Mouse (Mus musculus): ENCODE data around the gene Mdga1. TPM values are rescaled to one million over a fixed set of nuclear protein-coding genes. Genes with fewer than 3 reads are reported as not detected.
A peak's percentile ranks its signal among the peaks of the same experiment; 100 is the strongest.

The Mdga1 gene
- polyA plus RNA-seq, 1 experiment from 2014 or later = 14.3 TPM

DNA sequence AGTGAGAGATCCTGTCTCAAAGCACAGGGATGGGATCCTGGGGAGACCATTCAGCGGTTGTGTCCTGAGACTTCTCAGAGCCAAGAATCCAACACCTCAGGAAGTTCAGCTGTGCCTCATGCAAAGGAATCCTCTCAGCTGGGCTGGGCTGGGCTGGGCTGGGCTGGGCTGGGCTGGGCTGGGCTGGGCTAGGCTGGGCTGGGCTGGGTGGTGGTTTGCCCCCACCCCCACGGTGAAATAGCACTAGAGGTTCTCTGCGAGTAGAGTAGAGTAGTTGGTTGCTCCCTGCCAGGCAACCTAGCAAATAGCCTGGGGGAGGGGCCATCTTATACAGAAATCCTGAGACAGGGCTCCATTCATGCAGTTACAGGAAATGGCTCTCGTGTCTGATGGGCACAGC, 156.6 kb downstream of the Mdga1 start:
- Histone ChIP-seq H3K4me3 (ENCODE audit: low read depth, low read length) (no peak overlapping the region), H3K27ac (ENCODE audit: low read length) (no peak overlapping the region), H3K27me3 (ENCODE audit: control insufficient read depth, insufficient read depth, low read depth, low read length) (no peaks in the 10 kb centered on the region), H3K9ac (ENCODE audit: low read depth, low read length) (no peak overlapping the region), H3K9me3 (replicated peaks; ENCODE audit: control insufficient read depth, low read length, poor library complexity, severe bottlenecking) (no peaks in the 10 kb centered on the region), H3K4me1 (ENCODE audit: control insufficient read depth, insufficient read depth, low read length) (peaks cover 8% of the 10 kb centered on the region), H3K4me2 (ENCODE audit: low read length) (no peak overlapping the region), H3K36me3 (ENCODE audit: control insufficient read depth, insufficient read depth, low read length) (no peaks in the 10 kb centered on the region)
- no peak for ATAC-seq
- 33% methylated on average over 4 of the region's 4 CpGs for WGBS

GRCm38 (mm10) chr17:29803545-29803944, 166.3 kb downstream of the Mdga1 start:
- no peak overlapping the region for H3K27ac ChIP-seq (ENCODE audit: low read length)
- no peak overlapping the region for H3K4me2 ChIP-seq (ENCODE audit: low read length)
- ATAC-seq = no peak
- no peaks in the 10 kb centered on the region; the same call in 1 of the 2 replicates for H3K9me3 ChIP-seq (replicated peaks; ENCODE audit: control insufficient read depth, low read length, poor library complexity, severe bottlenecking)
- 71% methylated on average over 3 of the region's 3 CpGs for whole genome bisulfite sequencing
- H3K9ac ChIP-seq (ENCODE audit: low read depth, low read length) = no peak overlapping the region
- no peaks in the 10 kb centered on the region for H3K27me3 ChIP-seq (ENCODE audit: control insufficient read depth, insufficient read depth, low read depth, low read length)
- H3K4me3 ChIP-seq (ENCODE audit: low read depth, low read length) = no peak overlapping the region
- peaks cover 4% of the 10 kb centered on the region; the same call in 1 of the 2 replicates for H3K4me1 ChIP-seq (ENCODE audit: control insufficient read depth, insufficient read depth, low read length)
- H3K36me3 ChIP-seq (ENCODE audit: control insufficient read depth, insufficient read depth, low read length) = no peaks in the 10 kb centered on the region

DNA sequence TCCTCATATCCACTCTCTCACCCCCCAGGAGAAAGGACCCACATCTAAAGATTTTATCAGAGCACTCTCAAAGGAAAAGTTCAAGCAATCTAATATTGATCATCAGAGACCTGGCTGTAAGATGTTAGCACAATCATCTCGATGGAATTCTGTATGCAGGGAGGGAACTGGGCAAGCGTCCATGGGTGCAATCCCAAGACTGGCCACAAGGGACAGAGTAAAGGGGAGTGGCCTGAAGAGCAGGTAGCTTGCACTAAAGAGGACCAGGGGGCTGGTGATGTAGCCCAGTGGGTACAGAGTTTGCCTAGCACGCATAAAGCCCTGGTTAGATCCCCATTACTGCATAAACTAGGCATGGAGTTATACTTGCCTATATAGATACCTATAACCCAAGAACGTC, 168.5 kb downstream of the Mdga1 start:
- 29% methylated on average over 4 of the region's 4 CpGs for WGBS
- H3K9ac ChIP-seq (ENCODE audit: low read depth, low read length) = no peak overlapping the region
- ATAC-seq = no peak
- no peak overlapping the region for H3K4me3 ChIP-seq (ENCODE audit: low read depth, low read length)
- H3K27me3 ChIP-seq (ENCODE audit: control insufficient read depth, insufficient read depth, low read depth, low read length) = no peaks in the 10 kb centered on the region
- no peaks in the 10 kb centered on the region for H3K36me3 ChIP-seq (ENCODE audit: control insufficient read depth, insufficient read depth, low read length)
- no peak overlapping the region for H3K4me2 ChIP-seq (ENCODE audit: low read length)
- H3K9me3 ChIP-seq (replicated peaks; ENCODE audit: control insufficient read depth, low read length, poor library complexity, severe bottlenecking) = no peaks in the 10 kb centered on the region; the same call in 1 of the 2 replicates
- H3K27ac ChIP-seq (ENCODE audit: low read length) = no peak overlapping the region
- peaks cover 8% of the 10 kb centered on the region for H3K4me1 ChIP-seq (ENCODE audit: control insufficient read depth, insufficient read depth, low read length)

DNA sequence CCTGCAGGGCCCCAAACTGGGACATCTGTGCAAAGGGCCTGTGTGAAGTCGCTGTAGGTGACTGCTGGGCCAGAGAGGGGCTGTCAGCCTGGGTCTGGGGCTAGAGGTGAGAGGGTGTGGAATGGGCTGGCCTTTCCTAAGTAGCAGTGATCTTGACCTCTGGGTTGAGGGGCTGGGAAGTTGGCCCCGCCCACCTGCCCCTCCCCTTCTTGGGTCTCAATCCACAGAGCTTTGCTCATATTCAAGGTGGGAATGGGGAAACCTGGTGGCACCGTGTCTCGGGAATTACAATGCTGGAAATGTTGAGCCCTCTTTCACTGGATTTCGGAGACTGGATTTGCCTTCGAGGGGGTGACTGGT, 169.8 kb downstream of the Mdga1 start:
- no peaks in the 10 kb centered on the region for H3K9me3 ChIP-seq (replicated peaks; ENCODE audit: control insufficient read depth, low read length, poor library complexity, severe bottlenecking)
- no peaks in the 10 kb centered on the region for H3K27me3 ChIP-seq (ENCODE audit: control insufficient read depth, insufficient read depth, low read depth, low read length)
- no peak overlapping the region for H3K27ac ChIP-seq (ENCODE audit: low read length)
- no peak overlapping the region for H3K9ac ChIP-seq (ENCODE audit: low read depth, low read length)
- 59% methylated on average over 6 of the region's 6 CpGs for WGBS
- H3K4me2 ChIP-seq (ENCODE audit: low read length) = no peak overlapping the region
- no peak for ATAC-seq
- H3K4me1 ChIP-seq (ENCODE audit: control insufficient read depth, insufficient read depth, low read length) = peaks cover 21% of the 10 kb centered on the region
- no peak overlapping the region for H3K4me3 ChIP-seq (ENCODE audit: low read depth, low read length)
- no peaks in the 10 kb centered on the region for H3K36me3 ChIP-seq (ENCODE audit: control insufficient read depth, insufficient read depth, low read length)

DNA sequence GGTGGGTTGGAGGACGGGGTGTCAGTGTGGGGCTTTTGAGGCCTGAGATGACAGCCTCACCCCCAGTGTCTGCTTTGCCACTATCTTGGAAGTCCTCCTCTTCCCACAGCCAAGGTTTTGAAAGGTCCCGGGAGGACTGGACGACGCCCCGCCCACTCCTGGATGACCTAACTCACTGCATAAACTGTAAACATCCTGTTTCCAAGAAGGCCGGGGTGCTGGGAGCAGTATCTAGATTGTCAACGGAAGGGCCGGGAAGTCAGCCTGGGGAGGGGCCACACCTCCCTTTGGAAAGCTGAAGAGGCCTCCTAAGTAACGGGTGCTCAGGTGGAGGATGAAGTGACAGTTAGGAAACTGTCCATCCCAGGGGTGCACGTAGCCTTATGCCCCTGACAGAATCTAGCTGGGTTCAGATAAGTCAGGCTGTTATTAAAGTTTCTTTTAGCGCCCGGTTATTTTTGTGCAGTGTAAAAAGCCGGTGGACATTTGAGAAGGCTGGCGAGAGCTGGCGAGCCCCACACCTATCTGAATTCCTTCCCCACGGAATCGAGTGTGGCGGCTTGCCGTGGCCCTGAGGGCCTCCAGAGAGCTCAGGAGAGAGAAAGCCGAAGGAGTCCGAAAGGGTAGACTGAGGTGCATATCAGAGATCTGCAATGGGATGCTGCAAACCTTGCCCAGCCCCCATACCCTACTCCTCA, 170.3 kb downstream of the Mdga1 start:
- whole genome bisulfite sequencing = 85% methylated on average over 21 of the region's 21 CpGs
- Histone ChIP-seq H3K4me2 (ENCODE audit: low read length) (no peak overlapping the region), H3K27me3 (ENCODE audit: control insufficient read depth, insufficient read depth, low read depth, low read length) (no peaks in the 10 kb centered on the region), H3K9ac (ENCODE audit: low read depth, low read length) (no peak overlapping the region), H3K36me3 (ENCODE audit: control insufficient read depth, insufficient read depth, low read length) (no peaks in the 10 kb centered on the region), H3K4me1 (ENCODE audit: control insufficient read depth, insufficient read depth, low read length) (peaks cover 27% of the 10 kb centered on the region), H3K9me3 (replicated peaks; ENCODE audit: control insufficient read depth, low read length, poor library complexity, severe bottlenecking) (no peaks in the 10 kb centered on the region), H3K27ac (ENCODE audit: low read length) (no peak overlapping the region), H3K4me3 (ENCODE audit: low read depth, low read length) (no peak overlapping the region)
- no peak for ATAC-seq

- Histone ChIP-seq H3K9me3 (replicated peaks; ENCODE audit: control insufficient read depth, low read length, poor library complexity, severe bottlenecking) (no peaks in the 10 kb centered on the region), H3K4me1 (ENCODE audit: control insufficient read depth, insufficient read depth, low read length) (peaks cover 30% of the 10 kb centered on the region), H3K27me3 (ENCODE audit: control insufficient read depth, insufficient read depth, low read depth, low read length) (no peaks in the 10 kb centered on the region), H3K27ac (ENCODE audit: low read length) (no peak overlapping the region), H3K9ac (ENCODE audit: low read depth, low read length) (peak overlapping the region; percentile 23; the same call in 1 of the 2 replicates), H3K36me3 (ENCODE audit: control insufficient read depth, insufficient read depth, low read length) (no peaks in the 10 kb centered on the region), H3K4me3 (ENCODE audit: low read depth, low read length) (no peak overlapping the region), H3K4me2 (ENCODE audit: low read length) (no peak overlapping the region)
- ATAC-seq = no peak
- 48% methylated on average over 10 of the region's 10 CpGs for WGBS
Observed at GRCm38 (mm10) chr17:29798151-29798550, 171.7 kb downstream of the Mdga1 start.

DNA sequence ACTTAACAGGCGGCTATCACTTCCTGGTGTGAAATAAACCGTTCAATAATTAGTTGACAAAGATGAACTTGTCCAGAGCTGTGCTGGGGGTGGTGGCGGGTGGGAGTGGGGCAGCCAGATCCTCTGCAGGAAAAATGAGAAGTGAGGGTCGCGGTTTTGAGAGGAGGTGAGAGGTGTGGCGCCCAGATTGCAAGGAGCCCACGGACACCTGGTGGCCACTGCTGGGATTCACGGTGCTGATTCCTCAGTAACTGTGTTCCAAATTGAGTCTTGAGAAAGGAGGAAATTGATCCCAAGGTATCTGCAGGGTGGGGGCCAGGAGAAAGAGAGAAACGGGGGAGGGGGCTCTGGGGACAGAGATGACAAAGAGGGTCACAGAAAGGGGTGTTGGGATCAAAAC, 173.1 kb downstream of the Mdga1 start:
- ATAC-seq = no peak
- Histone ChIP-seq H3K36me3 (ENCODE audit: control insufficient read depth, insufficient read depth, low read length) (no peaks in the 10 kb centered on the region), H3K9me3 (replicated peaks; ENCODE audit: control insufficient read depth, low read length, poor library complexity, severe bottlenecking) (no peaks in the 10 kb centered on the region), H3K27ac (ENCODE audit: low read length) (peak overlapping the region; percentile 91), H3K4me3 (ENCODE audit: low read depth, low read length) (no peak overlapping the region), H3K4me2 (ENCODE audit: low read length) (no peak overlapping the region), H3K4me1 (ENCODE audit: control insufficient read depth, insufficient read depth, low read length) (peaks cover 30% of the 10 kb centered on the region), H3K27me3 (ENCODE audit: control insufficient read depth, insufficient read depth, low read depth, low read length) (no peaks in the 10 kb centered on the region), H3K9ac (ENCODE audit: low read depth, low read length) (no peak overlapping the region)
- WGBS = 61% methylated on average over 9 of the region's 9 CpGs

DNA sequence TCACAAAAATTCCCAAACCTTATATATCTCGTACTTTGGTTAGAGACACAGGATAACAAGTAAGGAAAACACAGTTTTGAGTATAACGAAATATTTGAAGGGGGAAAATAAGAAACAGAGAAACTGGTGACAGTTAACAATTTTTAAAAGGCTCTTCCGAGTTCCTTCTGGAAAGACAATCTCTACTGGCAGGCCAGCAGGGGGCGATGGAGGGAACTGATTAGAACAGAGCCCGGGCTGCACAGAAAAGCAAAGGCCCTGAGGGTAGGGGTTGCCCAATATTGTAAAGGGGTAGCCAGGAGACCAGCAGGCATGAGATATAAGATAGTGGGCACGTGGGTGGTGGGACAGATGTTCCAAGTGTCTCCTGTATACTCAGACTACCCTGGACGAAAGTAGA, 173.8 kb downstream of the Mdga1 start:
- ATAC-seq = peak; percentile 49; the same call in 1 of the 2 replicates
- Histone ChIP-seq H3K9ac (ENCODE audit: low read depth, low read length) (no peak overlapping the region), H3K27me3 (ENCODE audit: control insufficient read depth, insufficient read depth, low read depth, low read length) (no peaks in the 10 kb centered on the region), H3K4me1 (ENCODE audit: control insufficient read depth, insufficient read depth, low read length) (peaks cover 30% of the 10 kb centered on the region), H3K9me3 (replicated peaks; ENCODE audit: control insufficient read depth, low read length, poor library complexity, severe bottlenecking) (no peaks in the 10 kb centered on the region), H3K36me3 (ENCODE audit: control insufficient read depth, insufficient read depth, low read length) (no peaks in the 10 kb centered on the region), H3K4me2 (ENCODE audit: low read length) (no peak overlapping the region), H3K27ac (ENCODE audit: low read length) (peak overlapping the region; percentile 91), H3K4me3 (ENCODE audit: low read depth, low read length) (no peak overlapping the region)
- 8% methylated on average over 7 of the region's 7 CpGs for WGBS

DNA sequence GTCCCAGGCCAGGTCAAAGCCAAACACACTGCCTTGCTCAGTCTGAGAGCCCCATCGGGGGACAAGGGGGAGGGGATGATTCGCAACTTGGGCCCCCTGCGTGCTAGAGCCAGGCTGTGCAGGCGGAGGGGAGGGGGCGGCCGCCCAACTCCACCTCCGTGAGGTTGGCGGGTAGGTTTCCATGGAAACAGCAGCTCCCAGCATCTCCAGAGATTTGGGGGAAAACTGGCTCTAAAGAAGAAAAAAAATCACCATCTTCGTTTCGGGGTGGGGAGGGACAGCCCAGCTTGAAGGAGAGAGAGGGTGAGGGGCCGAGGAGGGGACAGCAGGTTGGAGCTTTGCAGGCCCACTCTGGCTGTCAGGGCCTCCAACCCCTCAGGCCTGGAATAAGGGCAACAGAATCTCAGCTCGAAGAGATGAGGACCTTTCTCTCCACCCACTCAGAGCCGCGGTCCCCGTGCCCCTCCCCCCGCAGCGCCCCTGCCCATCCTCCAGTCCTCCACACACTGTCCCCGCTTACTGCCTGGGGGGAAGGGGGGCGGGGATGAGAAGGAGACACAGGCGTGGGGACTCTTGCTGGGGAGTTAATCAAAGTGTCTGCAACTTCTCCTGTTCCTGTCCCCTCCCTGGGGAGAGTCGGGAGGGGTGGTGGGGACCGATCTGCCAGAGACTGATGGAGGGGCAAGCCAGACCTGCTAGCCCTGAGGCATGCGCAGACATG, 174.7 kb downstream of the Mdga1 start:
- Histone ChIP-seq H3K9me3 (replicated peaks; ENCODE audit: control insufficient read depth, low read length, poor library complexity, severe bottlenecking) (no peaks in the 10 kb centered on the region), H3K4me3 (ENCODE audit: low read depth, low read length) (peak overlapping the region; percentile 18; the same call in 1 of the 2 replicates), H3K27me3 (ENCODE audit: control insufficient read depth, insufficient read depth, low read depth, low read length) (no peaks in the 10 kb centered on the region), H3K4me1 (ENCODE audit: control insufficient read depth, insufficient read depth, low read length) (peaks cover 30% of the 10 kb centered on the region), H3K36me3 (ENCODE audit: control insufficient read depth, insufficient read depth, low read length) (no peaks in the 10 kb centered on the region), H3K9ac (ENCODE audit: low read depth, low read length) (peak overlapping the region; percentile 51), H3K4me2 (ENCODE audit: low read length) (peak overlapping the region; percentile 53), H3K27ac (ENCODE audit: low read length) (peak overlapping the region; percentile 91)
- ATAC-seq = peak; percentile 78
- WGBS = under 1% methylated on average over 22 of the region's 23 CpGs

Measured in midbrain, embryonic 16.5 days (tissue).